Comparison of ENCODE assay signal across 11 mouse cellular contexts in genomic region chr1:167010190-167010589, GRCm38 (mm10).
"Had no signal": no experiment of that assay in that cellular context is flagged by ENCODE, and none has a peak within 500 bp of the region (broad histone marks: within the 10 kb centered on the region; RNA-seq: fewer than 3 reads in every experiment).

No protein-coding gene starts in this region.

- DNase-seq: kidney, adult 2 months; kidney, postnatal 25 days; layer of hippocampus, postnatal 36 days; liver; lung, adult 18-20 months; lung, postnatal 10 days; lung, postnatal 36 days; midbrain, embryonic 14.5 days; thymus, adult 2 months; thymus, postnatal 14 days; thymus, postnatal 4 days had no signal
